In genomic region chr11:63233172-63233966, GRCm38 (mm10) we compare ENCODE assay signal across 12 mouse cellular contexts.
DNase-seq lines count a peak whose midpoint lies in the region; ATAC-seq and TF ChIP-seq lines count a peak whose summit lies in the region.
"Had no signal": no experiment of that assay in that cellular context is flagged by ENCODE, and none has a peak within 500 bp of the region (broad histone marks: within the 10 kb centered on the region; RNA-seq: fewer than 3 reads in every experiment).

No protein-coding gene starts in this region.

- H3K9me3 ChIP-seq in forebrain, embryonic 14.5 days (replicated peaks; ENCODE audit: control insufficient read depth, low read length) = no peaks in the 10 kb centered on the region
- no peaks in the 10 kb centered on the region for H3K9me3 ChIP-seq in forebrain, embryonic 10.5 days
- H3K9me3 ChIP-seq: midbrain, embryonic 12.5 days had no signal

- peak; percentile 36 for TF ChIP-seq CTCF in left cerebral cortex, adult 2 months (IDR thresholded peaks at IDR 0.05)
- no peak for TF ChIP-seq CTCF in thymus, adult 2 months (IDR thresholded peaks at IDR 0.05; ENCODE audit: borderline replicate concordance, control insufficient read depth, extremely low read depth, insufficient read depth, low read length, poor library complexity)

- WGBS in forebrain, embryonic 14.5 days = 78% methylated on average over 13 of the region's 13 CpGs
- 84% methylated on average over 13 of the region's 13 CpGs for WGBS in forebrain, embryonic 10.5 days
- 85% methylated on average over 13 of the region's 13 CpGs for WGBS in thymus, adult 2 months

- no peak overlapping the region for H3K27ac ChIP-seq in forebrain, embryonic 14.5 days (ENCODE audit: low read depth, low read length)
- H3K27ac ChIP-seq in forebrain, embryonic 10.5 days = no peak overlapping the region
- no peak overlapping the region for H3K27ac ChIP-seq in left cerebral cortex, adult 2 months
- no peak overlapping the region for H3K27ac ChIP-seq in thymus, adult 2 months (ENCODE audit: control insufficient read depth, insufficient read depth, low read length)
- H3K27ac ChIP-seq: midbrain, embryonic 12.5 days had no signal

- DNase-seq in forebrain, embryonic 14.5 days (ENCODE audit: low spot score) = peak; percentile 48
- DNase-seq in forebrain, embryonic 10.5 days (ENCODE audit: extremely low spot score, low spot score) = no peak
- DNase-seq in left cerebral cortex, adult 2 months (ENCODE audit: extremely low spot score in 1 of 2, low spot score in 2 of 2) = no peak
- no peak for DNase-seq in left cerebral cortex, postnatal 4 days
- peak; percentile 59 for DNase-seq in thymus, postnatal 4 days
- no peak for DNase-seq in thymus, adult 2 months
- no peak for DNase-seq in adrenal gland, postnatal 10 days
- DNase-seq in urinary bladder, postnatal 4 days (ENCODE audit: low spot score in 2 of 2) = no peak
- DNase-seq: gastrocnemius, postnatal 36 days; heart, postnatal 10 days; right cerebral cortex, postnatal 25 days had no signal

- H3K4me3 ChIP-seq in forebrain, embryonic 14.5 days (ENCODE audit: low read depth, low read length) = no peak overlapping the region
- no peak overlapping the region for H3K4me3 ChIP-seq in forebrain, embryonic 10.5 days
- H3K4me3 ChIP-seq in left cerebral cortex, adult 2 months = no peak overlapping the region
- H3K4me3 ChIP-seq in thymus, adult 2 months (ENCODE audit: control insufficient read depth, insufficient read depth, low read length) = no peak overlapping the region
- H3K4me3 ChIP-seq: midbrain, embryonic 12.5 days had no signal

- intact Hi-C loops in left cerebral cortex, adult 2 months (cut with DNase I) = loop anchor here (5.0 kb wide), 1 partner anchor 596 kb away; no protein-coding TSS in a partner anchor
- intact Hi-C loops in left cerebral cortex, postnatal 4 days (cut with DNase I) = no loop called here

- no peak overlapping the region for H3K9ac ChIP-seq in forebrain, embryonic 14.5 days (ENCODE audit: low read length)
- H3K9ac ChIP-seq: midbrain, embryonic 12.5 days had no signal

- no peaks in the 10 kb centered on the region for H3K4me1 ChIP-seq in forebrain, embryonic 14.5 days (ENCODE audit: control insufficient read depth, insufficient read depth, low read length)
- H3K4me1 ChIP-seq in forebrain, embryonic 10.5 days = peaks cover 11% of the 10 kb centered on the region; the same call in 1 of the 2 replicates
- H3K4me1 ChIP-seq in thymus, adult 2 months (replicated peaks; ENCODE audit: control insufficient read depth, insufficient read depth, low read length) = no peaks in the 10 kb centered on the region
- H3K4me1 ChIP-seq: midbrain, embryonic 12.5 days had no signal

- no peak for TF ChIP-seq POLR2A in thymus, adult 2 months (IDR thresholded peaks at IDR 0.05; ENCODE audit: control insufficient read depth, extremely low read depth, insufficient read depth, low read length, poor library complexity)

- no peak for ATAC-seq in forebrain, embryonic 14.5 days

- H3K27me3 ChIP-seq in forebrain, embryonic 14.5 days (replicated peaks; ENCODE audit: control insufficient read depth, insufficient read depth, low read length) = no peaks in the 10 kb centered on the region
- H3K27me3 ChIP-seq in forebrain, embryonic 10.5 days (ENCODE audit: poor library complexity, severe bottlenecking) = no peaks in the 10 kb centered on the region
- no peaks in the 10 kb centered on the region for H3K27me3 ChIP-seq in thymus, adult 2 months (ENCODE audit: control insufficient read depth, insufficient read depth, low read length)
- H3K27me3 ChIP-seq: midbrain, embryonic 12.5 days had no signal

- no peak overlapping the region for H3K4me2 ChIP-seq in forebrain, embryonic 14.5 days (ENCODE audit: low read length)
- H3K4me2 ChIP-seq: midbrain, embryonic 12.5 days had no signal

- no peaks in the 10 kb centered on the region for H3K36me3 ChIP-seq in forebrain, embryonic 14.5 days (ENCODE audit: control insufficient read depth, insufficient read depth, low read length)
- no peaks in the 10 kb centered on the region for H3K36me3 ChIP-seq in forebrain, embryonic 10.5 days (replicated peaks)
- no peaks in the 10 kb centered on the region for H3K36me3 ChIP-seq in thymus, adult 2 months (ENCODE audit: control insufficient read depth, insufficient read depth, low read length)
- H3K36me3 ChIP-seq: midbrain, embryonic 12.5 days had no signal

Comparison
In these comparisons a context has a peak if more than half of its experiments do, and no peak if none do; other contexts are left out.
1. DNase-seq: peak in forebrain, embryonic 14.5 days (single experiment) and thymus, postnatal 4 days (single experiment); none in forebrain, embryonic 10.5 days (single experiment), left cerebral cortex, adult 2 months (0 of 2), left cerebral cortex, postnatal 4 days (single experiment), thymus, adult 2 months (single experiment), adrenal gland, postnatal 10 days (single experiment) and urinary bladder, postnatal 4 days (0 of 2).